Mouse (Mus musculus): ENCODE data around the gene Fgfr2. TPM values are rescaled to one million over a fixed set of nuclear protein-coding genes. Genes with fewer than 3 reads are reported as not detected.
A peak's percentile ranks its signal among the peaks of the same experiment; 100 is the strongest.

Fgfr2 gene
- polyA plus RNA-seq, 1 experiment from 2014 or later = 110 TPM

- Histone ChIP-seq H3K4me2 (replicated peaks; ENCODE audit: low read depth, low read length) (no peak overlapping the region), H3K27ac (ENCODE audit: low read length) (no peak overlapping the region), H3K36me3 (ENCODE audit: insufficient read depth, low read length) (0 out of 2 replicates have a peak, but pooled peaks cover 5% of the 10 kb centered on the region), H3K4me1 (ENCODE audit: insufficient read depth, low read depth, low read length) (no peaks in the 10 kb centered on the region), H3K9ac (replicated peaks; ENCODE audit: low read depth) (no peak overlapping the region), H3K9me3 (ENCODE audit: low read length) (no peaks in the 10 kb centered on the region), H3K4me3 (ENCODE audit: low read depth, low read length) (no peak overlapping the region), H3K27me3 (replicated peaks; ENCODE audit: insufficient read depth, low read length) (no peaks in the 10 kb centered on the region)
- 86% methylated on average over 9 of the region's 9 CpGs for WGBS
- ATAC-seq (no peak), DNase-seq (ENCODE audit: low spot score) (peak; percentile 36)
- TF ChIP-seq CTCF (IDR thresholded peaks at IDR 0.05) (no peak), EP300 (IDR thresholded peaks at IDR 0.05) (no peak)
Measured at GRCm38 (mm10) chr7:130743239-130744025, 2379.7 kb downstream of the Fgfr2 start.

DNA sequence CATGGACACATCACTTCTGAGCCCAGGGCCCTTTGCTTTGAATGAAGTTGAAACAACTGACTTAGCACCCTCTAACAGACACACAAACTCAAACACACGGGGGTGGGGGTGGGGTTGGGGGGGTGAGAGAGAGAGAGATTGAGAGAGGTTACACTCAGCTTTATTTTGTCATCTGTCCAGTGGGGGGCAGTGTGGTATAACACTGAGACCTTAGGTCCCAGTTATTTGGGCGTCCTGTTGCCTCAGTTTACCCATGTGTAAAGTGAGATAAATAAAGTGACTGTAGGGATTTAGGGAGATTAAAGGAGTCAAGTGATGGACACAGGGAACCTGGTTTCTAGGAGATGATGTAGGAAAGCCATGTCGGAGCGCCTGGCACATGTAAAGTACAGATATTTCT, 2382.1 kb downstream of the Fgfr2 start:
- DNase-seq (ENCODE audit: low spot score) (no peak), ATAC-seq (no peak)
- Histone ChIP-seq H3K27ac (ENCODE audit: low read length) (no peak overlapping the region), H3K4me1 (ENCODE audit: insufficient read depth, low read depth, low read length) (no peaks in the 10 kb centered on the region), H3K4me3 (ENCODE audit: low read depth, low read length) (no peak overlapping the region), H3K9ac (replicated peaks; ENCODE audit: low read depth) (no peak overlapping the region), H3K9me3 (ENCODE audit: low read length) (no peaks in the 10 kb centered on the region), H3K27me3 (replicated peaks; ENCODE audit: insufficient read depth, low read length) (no peaks in the 10 kb centered on the region), H3K4me2 (replicated peaks; ENCODE audit: low read depth, low read length) (no peak overlapping the region), H3K36me3 (ENCODE audit: insufficient read depth, low read length) (0 out of 2 replicates have a peak, but pooled peaks cover 5% of the 10 kb centered on the region)
- whole genome bisulfite sequencing = 72% methylated on average over 4 of the region's 4 CpGs
- TF ChIP-seq EP300 (IDR thresholded peaks at IDR 0.05) (no peak), CTCF (IDR thresholded peaks at IDR 0.05) (peak; percentile 47)

DNA sequence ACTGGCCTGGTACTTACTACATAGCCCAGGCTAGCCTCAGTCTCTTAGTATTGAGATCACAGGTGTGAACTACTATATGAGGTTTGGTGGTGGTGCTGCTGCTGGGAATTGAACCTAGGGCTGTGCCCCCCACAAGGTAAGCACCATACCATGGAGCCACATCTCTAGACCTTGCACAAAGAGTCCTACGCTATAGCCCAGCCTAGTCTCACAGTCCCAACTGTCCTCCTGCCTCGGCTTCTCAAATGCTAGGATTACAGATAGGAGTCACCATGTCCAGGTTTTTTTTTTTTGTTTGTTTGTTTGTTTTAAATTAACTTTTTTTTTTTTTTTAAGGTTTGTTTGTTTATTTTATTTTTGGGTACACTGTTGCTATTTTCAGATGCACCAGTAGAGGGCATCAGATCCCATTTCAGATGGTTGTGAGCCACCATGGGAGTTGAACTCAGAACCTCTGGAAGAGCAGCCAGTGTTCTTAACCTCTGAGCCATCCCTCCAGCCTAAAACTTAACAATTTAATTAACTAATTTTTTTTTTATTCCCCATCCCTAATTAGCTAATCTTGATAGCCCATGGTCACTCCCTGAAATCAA, 2388.9 kb downstream of the Fgfr2 start:
- DNase-seq (ENCODE audit: low spot score) = no peak
- Histone ChIP-seq H3K27me3 (replicated peaks; ENCODE audit: insufficient read depth, low read length) (no peaks in the 10 kb centered on the region), H3K27ac (ENCODE audit: low read length) (no peak overlapping the region), H3K36me3 (ENCODE audit: insufficient read depth, low read length) (no peaks in the 10 kb centered on the region), H3K4me1 (ENCODE audit: insufficient read depth, low read depth, low read length) (no peaks in the 10 kb centered on the region), H3K4me3 (ENCODE audit: low read depth, low read length) (no peak overlapping the region), H3K9ac (replicated peaks; ENCODE audit: low read depth) (no peak overlapping the region), H3K9me3 (ENCODE audit: low read length) (no peaks in the 10 kb centered on the region), H3K4me2 (replicated peaks; ENCODE audit: low read depth, low read length) (no peak overlapping the region)
- TF ChIP-seq EP300 (IDR thresholded peaks at IDR 0.05) = no peak
- peak; percentile 46 for TF ChIP-seq CTCF (IDR thresholded peaks at IDR 0.05)
- 98% methylated on average over 2 of the region's 2 CpGs for WGBS
- no peak for ATAC-seq

- Histone ChIP-seq H3K27ac (ENCODE audit: low read length) (no peak overlapping the region), H3K4me2 (replicated peaks; ENCODE audit: low read depth, low read length) (no peak overlapping the region), H3K4me1 (ENCODE audit: insufficient read depth, low read depth, low read length) (no peaks in the 10 kb centered on the region), H3K9ac (replicated peaks; ENCODE audit: low read depth) (no peak overlapping the region), H3K27me3 (replicated peaks; ENCODE audit: insufficient read depth, low read length) (no peaks in the 10 kb centered on the region), H3K9me3 (ENCODE audit: low read length) (no peaks in the 10 kb centered on the region), H3K36me3 (ENCODE audit: insufficient read depth, low read length) (no peaks in the 10 kb centered on the region), H3K4me3 (ENCODE audit: low read depth, low read length) (no peak overlapping the region)
- ATAC-seq = no peak
- TF ChIP-seq CTCF (IDR thresholded peaks at IDR 0.05) = no peak
- no peak for TF ChIP-seq EP300 (IDR thresholded peaks at IDR 0.05)
- DNase-seq (ENCODE audit: low spot score) = no peak
- 93% methylated on average over 8 of the region's 8 CpGs for WGBS
Measured at GRCm38 (mm10) chr7:130733423-130733822, 2389.7 kb downstream of the Fgfr2 start.

DNA sequence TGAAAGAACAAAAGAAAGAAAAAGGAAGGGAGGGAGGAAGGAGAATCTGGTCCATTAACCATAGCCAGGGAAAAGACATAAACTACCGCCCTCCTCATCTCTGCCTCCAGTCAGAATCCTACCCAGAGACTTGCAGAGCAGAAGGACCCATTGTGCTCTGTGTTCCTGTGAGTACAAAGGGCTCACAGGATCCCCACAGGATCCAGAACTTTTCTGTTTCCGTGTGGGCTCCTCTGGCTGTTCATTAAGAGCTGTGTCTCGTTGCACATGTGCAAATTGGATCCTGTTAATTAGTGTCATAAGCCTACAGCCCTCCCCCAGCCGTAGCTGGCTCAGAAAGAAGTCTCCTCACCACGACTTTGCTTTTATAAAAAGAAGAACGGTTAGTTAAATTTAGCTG, 2390.2 kb downstream of the Fgfr2 start:
- no peaks in the 10 kb centered on the region for H3K4me1 ChIP-seq (ENCODE audit: insufficient read depth, low read depth, low read length)
- no peaks in the 10 kb centered on the region for H3K27me3 ChIP-seq (replicated peaks; ENCODE audit: insufficient read depth, low read length)
- WGBS = 77% methylated on average over 6 of the region's 6 CpGs
- H3K36me3 ChIP-seq (ENCODE audit: insufficient read depth, low read length) = no peaks in the 10 kb centered on the region
- no peak overlapping the region for H3K4me3 ChIP-seq (ENCODE audit: low read depth, low read length)
- no peak for DNase-seq (ENCODE audit: low spot score)
- H3K9ac ChIP-seq (replicated peaks; ENCODE audit: low read depth) = no peak overlapping the region
- no peak for TF ChIP-seq EP300 (IDR thresholded peaks at IDR 0.05)
- no peak for TF ChIP-seq CTCF (IDR thresholded peaks at IDR 0.05)
- H3K27ac ChIP-seq (ENCODE audit: low read length) = no peak overlapping the region
- H3K9me3 ChIP-seq (ENCODE audit: low read length) = no peaks in the 10 kb centered on the region
- no peak overlapping the region for H3K4me2 ChIP-seq (replicated peaks; ENCODE audit: low read depth, low read length)
- ATAC-seq = no peak

GRCm38 (mm10) chr7:130731792-130732191, 2391.4 kb downstream of the Fgfr2 start:
- H3K36me3 ChIP-seq (ENCODE audit: insufficient read depth, low read length) = no peaks in the 10 kb centered on the region
- no peak overlapping the region for H3K27ac ChIP-seq (ENCODE audit: low read length)
- H3K9ac ChIP-seq (replicated peaks; ENCODE audit: low read depth) = no peak overlapping the region
- no peaks in the 10 kb centered on the region for H3K9me3 ChIP-seq (ENCODE audit: low read length)
- no peak overlapping the region for H3K4me2 ChIP-seq (replicated peaks; ENCODE audit: low read depth, low read length)
- H3K4me3 ChIP-seq (ENCODE audit: low read depth, low read length) = no peak overlapping the region
- 64% methylated on average over 7 of the region's 7 CpGs for WGBS
- H3K27me3 ChIP-seq (replicated peaks; ENCODE audit: insufficient read depth, low read length) = no peaks in the 10 kb centered on the region
- DNase-seq (ENCODE audit: low spot score) = no peak
- ATAC-seq = no peak
- TF ChIP-seq CTCF (IDR thresholded peaks at IDR 0.05) (no peak), EP300 (IDR thresholded peaks at IDR 0.05) (no peak)
- H3K4me1 ChIP-seq (ENCODE audit: insufficient read depth, low read depth, low read length) = no peaks in the 10 kb centered on the region; the same call in 1 of the 2 replicates
